9 mouse cellular contexts compared by ENCODE assay signal in the genomic region with DNA sequence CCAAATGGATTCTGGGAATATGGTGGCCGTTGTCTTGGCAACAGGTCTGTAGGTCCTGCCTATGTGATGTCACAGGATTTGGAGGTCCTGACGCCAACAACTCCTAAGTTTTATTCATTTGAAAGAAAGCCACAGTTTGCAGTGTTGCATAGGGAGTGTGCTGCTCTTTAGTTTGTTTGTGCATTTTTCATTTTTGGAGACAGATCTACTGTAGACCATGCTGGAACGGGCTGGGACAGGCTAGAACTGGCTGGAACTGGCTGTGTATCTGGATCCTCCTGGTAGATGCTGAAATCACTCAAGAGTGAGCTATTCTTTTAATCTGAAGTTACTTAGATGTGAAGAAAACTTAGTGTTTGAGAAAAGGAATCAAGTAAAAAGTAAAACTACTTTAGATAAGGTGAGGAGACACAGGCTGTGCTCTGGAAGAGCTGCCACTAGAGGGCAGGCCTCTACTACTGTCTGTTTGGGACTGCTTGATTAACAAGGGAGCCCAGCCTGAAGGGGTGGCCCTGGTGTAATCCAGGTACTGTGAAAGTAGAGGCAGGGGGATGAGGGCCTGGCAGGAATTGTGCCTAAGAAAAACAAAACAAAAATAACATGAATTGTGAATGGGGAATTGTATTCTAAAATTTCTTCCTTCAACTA. TPM values are rescaled to one million over a fixed set of nuclear protein-coding genes. Genes with fewer than 3 reads are reported as not detected.
DNase-seq lines count a peak whose midpoint lies in the region; ATAC-seq and TF ChIP-seq lines count a peak whose summit lies in the region.
"Had no signal": no experiment of that assay in that cellular context is flagged by ENCODE, and none has a peak within 500 bp of the region (broad histone marks: within the 10 kb centered on the region; RNA-seq: fewer than 3 reads in every experiment).

No protein-coding gene starts in this region.

- WGBS in lung, adult 2 months, result 95% methylated on average over 3 of the region's 3 CpGs

- DNase-seq in G1E (ENCODE audit: low spot score), result peak; percentile 36
- DNase-seq in cerebellum, postnatal 10 days, result peak; percentile 69 to 70
- DNase-seq in gastrocnemius, postnatal 10 days, result peak; percentile 44
- DNase-seq in kidney, postnatal 14 days, result peak; percentile 42
- peak; percentile 31 for DNase-seq in lung, adult 2 months
- peak; percentile 64 for DNase-seq in retina, postnatal 1 day

- ATAC-seq in G1E (ENCODE audit: extremely low read depth, insufficient number of reproducible peaks, low FRiP score, poor library complexity, severe bottlenecking), result peak; percentile 63
- ATAC-seq in monocyte, adult 5-6 weeks (replicated peaks; ENCODE audit: insufficient number of reproducible peaks, low FRiP score, low TSS enrichment, poor library complexity, severe bottlenecking), result no peak

- no peaks in the 10 kb centered on the region for H3K27me3 ChIP-seq in C2C12 (ENCODE audit: control insufficient read depth, insufficient read depth, insufficient read length)
- no peaks in the 10 kb centered on the region for H3K27me3 ChIP-seq in G1E (ENCODE audit: insufficient read depth, low read length)
- H3K27me3 ChIP-seq: heart, embryonic 13.5 days had no signal

- no peak overlapping the region for H3ac ChIP-seq in C2C12 (ENCODE audit: control insufficient read depth, insufficient read length, low read depth)

- H3K9me3 ChIP-seq in G1E (replicated peaks), result no peaks in the 10 kb centered on the region

- no peak for TF ChIP-seq POLR2A in lung, adult 2 months (IDR thresholded peaks at IDR 0.05; ENCODE audit: borderline replicate concordance, extremely low read depth, low read depth, low read length)

- no peaks in the 10 kb centered on the region for H3K79me3 ChIP-seq in C2C12 (ENCODE audit: low read depth)

- TF ChIP-seq CTCF in C2C12 (IDR thresholded peaks at IDR 0.05; ENCODE audit: control insufficient read depth, insufficient read depth, insufficient read length) (peak; percentile 55), G1E (IDR thresholded peaks at IDR 0.05; ENCODE audit: low read depth, low read length) (peak; percentile 43)
- peak; percentile 67 for TF ChIP-seq CTCF in lung, adult 2 months (IDR thresholded peaks at IDR 0.05; ENCODE audit: insufficient read depth, low read length)

- H3K4me1 ChIP-seq in G1E (ENCODE audit: insufficient read depth, low read depth, low read length), result peaks cover 6% of the 10 kb centered on the region; the same call in 1 of the 2 replicates
- no peaks in the 10 kb centered on the region for H3K4me1 ChIP-seq in lung, adult 2 months (ENCODE audit: control insufficient read depth, insufficient read depth, low read length)
- H3K4me1 ChIP-seq: heart, embryonic 13.5 days had no signal

- no peaks in the 10 kb centered on the region for H3K79me2 ChIP-seq in C2C12 (ENCODE audit: control insufficient read depth, insufficient read depth)

- H3K36me3 ChIP-seq in C2C12 (ENCODE audit: control insufficient read depth, insufficient read depth) (no peaks in the 10 kb centered on the region), G1E (replicated peaks) (peaks cover 16% of the 10 kb centered on the region)

- H3K4me3 ChIP-seq in C2C12 (ENCODE audit: insufficient read depth, poor library complexity, severe bottlenecking) (no peak overlapping the region), G1E (ENCODE audit: low read depth, low read length) (no peak overlapping the region)
- H3K4me3 ChIP-seq in lung, adult 2 months (replicated peaks; ENCODE audit: extremely low read depth, low read depth, low read length), result no peak overlapping the region
- H3K4me3 ChIP-seq: heart, embryonic 13.5 days had no signal

TF ChIP-seq in C2C12, 6 proteins besides CTCF, POLR2A, EP300 and RAD21:
- TF ChIP-seq USF1 (IDR thresholded peaks at IDR 0.05; ENCODE audit: low read depth), result no peak
- no peak for TF ChIP-seq CEBPB (IDR thresholded peaks at IDR 0.05; ENCODE audit: low read depth)
- no peak for TF ChIP-seq MAX (IDR thresholded peaks at IDR 0.05)
- TF ChIP-seq MYOD1 (IDR thresholded peaks at IDR 0.05; ENCODE audit: control insufficient read depth, insufficient read length, low read depth), result no peak
- TF ChIP-seq MYOG (IDR thresholded peaks at IDR 0.05; ENCODE audit: control insufficient read depth, extremely low read depth, insufficient read length), result no peak
- TF ChIP-seq FOSL1 (IDR thresholded peaks at IDR 0.05; ENCODE audit: insufficient read depth, low read length, poor library complexity, severe bottlenecking), result no peak
TF ChIP-seq in C2C12: peak in this region for 0.

RNA-seq across cellular contexts. Expression of gene Bbs9, which starts 43.0 kb away (rescaled TPM):
- 3.3 TPM for polyA plus RNA-seq in C2C12 (2012; fragmentation: generic; extraction: Trizol)
- total RNA-seq in G1E (2014; fragmentation: Nextera tagmentation), result 18.5 and 26.9 TPM in 2 replicates
- 12.8 and 18.4 TPM in 2 replicates for total RNA-seq in G1E (2017)
- 1.1 and 3.3 TPM in 2 replicates for polyA plus RNA-seq in G1E (2012)
- 10 to 100 TPM in 1 of 2 experiments, 1 to 10 TPM in 1; 9.6 to 11.3 TPM for total RNA-seq in gastrocnemius, postnatal 10 days (2021)
- 13.1 and 15.3 TPM in 2 replicates for polyA plus RNA-seq in lung, adult 2 months (2012; rRNA removed)
- 8.6 to 16.6 TPM (median 15.6 TPM) in 3 replicates for total RNA-seq in monocyte, adult 5-6 weeks (2017)

RNA-seq across cellular contexts. Expression of gene Rp9, which starts 49.0 kb away (rescaled TPM):
- polyA plus RNA-seq in C2C12 (2012; fragmentation: generic; extraction: Trizol), result 58.5 TPM
- 119 and 130 TPM in 2 replicates for total RNA-seq in G1E (2014; fragmentation: Nextera tagmentation)
- 100 and 113 TPM in 2 replicates for total RNA-seq in G1E (2017)
- polyA plus RNA-seq in G1E (2012), result 104 TPM in 2 replicates
- total RNA-seq in gastrocnemius, postnatal 10 days (2021), result 10 to 100 TPM; 25.4 to 30.1 TPM
- 56.2 and 113 TPM in 2 replicates for polyA plus RNA-seq in lung, adult 2 months (2012; rRNA removed)
- total RNA-seq in monocyte, adult 5-6 weeks (2017), result 99.7 to 169 TPM (median 157 TPM) in 3 replicates
